7 mouse cellular contexts compared by ENCODE assay signal in the genomic region with DNA sequence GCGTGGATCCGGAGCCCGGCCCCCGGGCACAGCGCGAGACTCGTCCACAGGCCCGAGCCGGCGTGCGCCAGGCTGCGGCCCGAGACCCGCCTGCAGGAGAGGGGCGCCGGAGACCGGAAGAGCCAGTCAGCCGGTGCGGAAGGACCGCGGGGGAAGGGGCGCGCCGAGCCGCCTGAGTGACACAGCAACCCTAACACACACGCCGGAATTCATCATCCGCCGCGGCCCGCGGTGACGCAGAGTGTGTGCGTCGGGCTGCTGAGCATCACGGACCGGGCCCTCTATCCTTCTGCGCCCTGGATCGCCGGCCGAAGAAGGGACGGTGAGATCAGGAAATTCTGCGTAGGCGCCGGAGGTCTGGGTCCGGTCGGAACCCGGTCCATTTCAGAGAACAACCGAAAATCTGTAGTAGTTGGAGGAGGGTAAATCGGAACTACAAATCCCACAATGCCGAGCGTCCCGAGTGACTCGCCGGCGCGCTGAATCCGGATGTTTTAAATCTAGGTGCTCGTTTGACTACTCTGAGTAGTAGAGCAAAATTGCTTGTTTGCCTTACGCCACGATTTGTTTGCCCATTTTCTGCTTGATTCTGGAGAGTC. TPM values are rescaled to one million over a fixed set of nuclear protein-coding genes. Genes with fewer than 3 reads are reported as not detected.
DNase-seq lines count a peak whose midpoint lies in the region; ATAC-seq lines count a peak whose summit lies in the region.

A gene (minus strand): TSS at position 214 of the 599 bp plus-strand sequence.

- H3K36me3 ChIP-seq in intestine, embryonic 15.5 days, result no peaks in the 10 kb centered on the region
- H3K36me3 ChIP-seq in midbrain, embryonic 10.5 days, result no peaks in the 10 kb centered on the region

- intact Hi-C loops in gastrocnemius, postnatal 36 days (cut with DNase I), result loop anchor here (5.0 kb wide), 1 partner anchor 46 kb away; a partner anchor contains a TSS
- intact Hi-C loops in left cerebral cortex, postnatal 25 days (cut with DNase I), result loop anchor here (1.0 to 5.0 kb wide), 2 partner anchors 11 to 46 kb away; a partner anchor contains a TSS

- WGBS in intestine, embryonic 15.5 days, result under 1% methylated on average over 61 of the region's 61 CpGs
- under 1% methylated on average over 61 of the region's 61 CpGs for WGBS in midbrain, embryonic 10.5 days

- no peaks in the 10 kb centered on the region for H3K27me3 ChIP-seq in intestine, embryonic 15.5 days (replicated peaks)
- no peaks in the 10 kb centered on the region for H3K27me3 ChIP-seq in midbrain, embryonic 10.5 days (ENCODE audit: low read depth, poor library complexity, severe bottlenecking)

- peak; percentile 100 for ATAC-seq in intestine, embryonic 15.5 days

- H3K9ac ChIP-seq in intestine, embryonic 15.5 days, result peak within 1 kb of the TSS; percentile 94

- peak; percentile 90 to 92 for DNase-seq in adrenal gland, adult 18-20 months (ENCODE audit: low spot score in 2 of 2)
- DNase-seq in embryo, embryonic 11 days, result peak; percentile 96
- peak; percentile 82 to 92 for DNase-seq in gastrocnemius, postnatal 36 days
- DNase-seq in left cerebral cortex, postnatal 25 days (ENCODE audit: low spot score in 2 of 2), result peak; percentile 96 to 98
- DNase-seq in midbrain, embryonic 10.5 days (ENCODE audit: low spot score), result peak; percentile 92
- DNase-seq in right cerebral cortex, postnatal 4 days, result peak; percentile 90

- H3K4me3 ChIP-seq in intestine, embryonic 15.5 days (replicated peaks), result peak within 1 kb of the TSS; percentile 84
- H3K4me3 ChIP-seq in midbrain, embryonic 10.5 days, result peak within 1 kb of the TSS; percentile 97

- H3K27ac ChIP-seq in intestine, embryonic 15.5 days, result peak within 1 kb of the TSS; percentile 86
- peak within 1 kb of the TSS; percentile 96 for H3K27ac ChIP-seq in midbrain, embryonic 10.5 days (replicated peaks)

- no peaks in the 10 kb centered on the region for H3K9me3 ChIP-seq in intestine, embryonic 15.5 days
- no peaks in the 10 kb centered on the region for H3K9me3 ChIP-seq in midbrain, embryonic 10.5 days (replicated peaks)

- peaks cover 3% of the 10 kb centered on the region; the same call in 1 of the 2 replicates for H3K4me1 ChIP-seq in intestine, embryonic 15.5 days (replicated peaks)
- H3K4me1 ChIP-seq in midbrain, embryonic 10.5 days, result peaks cover 25% of the 10 kb centered on the region

- peak within 1 kb of the TSS; percentile 71 for H3K4me2 ChIP-seq in intestine, embryonic 15.5 days (replicated peaks)

RNA-seq across cellular contexts. Expression of the gene that starts here (rescaled TPM):
- total RNA-seq in adrenal gland, adult 18-20 months (2021), result 10 to 100 TPM; 56.0 to 60.5 TPM
- 10 to 100 TPM; 31.3 to 32.6 TPM for total RNA-seq in gastrocnemius, postnatal 36 days (2021)
- 58.1 and 62.8 TPM in 2 replicates for polyA plus RNA-seq in intestine, embryonic 15.5 days (2015; fragmentation: Nextera tagmentation; extraction: Ambion mirVana)
- 10 to 100 TPM; 43.5 to 45.0 TPM for total RNA-seq in left cerebral cortex, postnatal 25 days (2021)
- polyA plus RNA-seq in midbrain, embryonic 10.5 days (2016; fragmentation: Nextera tagmentation; extraction: Ambion mirVana), result 92.6 and 95.1 TPM in 2 replicates

Comparison
In these comparisons a context has a peak if more than half of its experiments do, and no peak if none do; other contexts are left out.
1. Peak in every context shown above with its lines: DNase-seq, ATAC-seq, H3K4me3 ChIP-seq and H3K27ac ChIP-seq.